Mouse (Mus musculus) ES-E14 (cell line): ENCODE data around the gene Aftph.

Source experiments
- CHD2 ChIP-seq: IDR thresholded peaks from 2 replicates; pipeline ENCODE4 v1.6.1; 2014; ENCODE audit warnings: mild to moderate bottlenecking, low read depth, low read length, inconsistent platforms
- HCFC1 ChIP-seq: IDR thresholded peaks from 2 replicates; pipeline ENCODE4 v1.6.1; 2012; ENCODE audit warnings: low read length, inconsistent platforms, borderline replicate concordance; ENCODE audit not compliant: insufficient read depth
- MAFK ChIP-seq: IDR thresholded peaks from 2 replicates; pipeline ENCODE4 v1.6.1; 2014; ENCODE audit warnings: mild to moderate bottlenecking, low read depth, low read length, inconsistent platforms; ENCODE audit not compliant: insufficient read depth
- ZC3H11A ChIP-seq: IDR thresholded peaks from 2 replicates; pipeline ENCODE4 v1.6.1; 2012; ENCODE audit warnings: low read depth, mild to moderate bottlenecking, inconsistent platforms, low read length, borderline replicate concordance
- ZNF384 ChIP-seq: IDR thresholded peaks from 2 replicates; pipeline ENCODE4 v1.6.1; 2012; ENCODE audit warnings: low read depth, low read length, inconsistent platforms

DNA sequence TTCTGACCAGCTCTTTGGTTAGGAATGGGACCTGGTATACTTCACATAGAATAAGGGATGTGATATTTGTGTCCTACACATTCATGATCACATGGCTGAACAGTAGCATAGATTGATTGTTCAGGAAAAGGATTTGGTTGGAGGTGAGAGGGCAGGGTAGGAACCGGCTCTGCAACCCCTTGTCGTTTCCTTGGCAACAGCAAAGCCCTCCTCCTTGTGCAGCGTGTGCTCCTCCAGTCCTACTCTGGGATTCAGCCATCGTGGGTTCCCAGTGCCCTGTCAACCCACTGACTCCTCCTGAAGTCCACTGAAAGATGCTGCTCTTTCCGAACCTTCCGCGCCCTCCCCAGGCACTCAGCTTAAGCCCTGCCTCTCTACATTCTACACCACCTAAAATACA, 78.6 kb downstream of the Aftph start:
- TF ChIP-seq MAFK (no peak), CHD2 (no peak), HCFC1 (no peak), ZNF384 (no peak), ZC3H11A (no peak)
